Mouse (Mus musculus): ENCODE measurements around the gene Stk25. TPM values are rescaled to one million over a fixed set of nuclear protein-coding genes. Genes with fewer than 3 reads are reported as not detected.

Gene Stk25
- total RNA-seq (2023): 100 to 1,000 TPM; 116 to 127 TPM

GRCm38 (mm10) chr1:93658559-93658958, at the start of gene Stk25:
Stk25 (minus strand) TSS chr1:93658659.

DNA sequence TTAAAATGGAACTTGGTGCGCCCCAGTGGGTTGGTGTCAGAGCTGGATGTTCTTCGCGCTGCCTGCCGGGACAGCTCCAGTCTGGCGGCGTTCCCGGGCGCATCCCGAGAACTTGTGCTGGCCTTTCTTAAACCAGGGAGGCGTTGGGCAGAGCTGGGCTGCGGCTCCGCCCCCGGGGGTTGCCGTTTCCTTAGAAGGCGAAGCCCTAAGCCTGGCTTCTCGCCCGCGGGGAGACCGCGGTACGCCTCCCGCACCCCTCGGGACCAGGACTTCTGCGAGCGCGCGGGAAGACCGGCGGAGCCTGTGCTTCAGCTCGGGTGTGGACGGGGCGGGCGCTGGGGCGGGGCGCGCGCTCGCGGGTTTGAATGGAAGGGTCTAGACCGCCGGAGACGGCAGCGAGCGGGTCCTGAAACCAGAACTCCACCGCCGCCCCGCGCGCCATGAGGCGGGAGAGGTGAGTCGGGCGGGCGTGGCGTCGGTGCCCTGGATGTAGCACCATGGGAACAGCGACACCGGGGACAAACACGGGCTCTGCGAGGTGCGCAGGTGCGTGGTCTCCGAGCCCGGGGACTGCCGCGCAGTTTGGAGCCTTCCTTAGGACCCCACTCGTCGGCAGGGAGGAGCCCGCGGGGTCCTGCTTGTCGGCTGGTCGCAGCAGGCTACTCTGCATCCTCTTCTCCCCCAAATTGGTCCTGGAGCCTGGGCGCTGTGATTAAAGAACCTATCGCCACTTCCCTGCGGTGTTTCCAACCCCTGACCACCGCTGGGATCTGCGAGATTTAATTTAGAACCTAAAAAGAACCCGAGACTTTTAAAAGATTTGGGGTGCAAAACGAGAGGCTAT, 27.2 kb upstream of the Stk25 start, which contains the start of gene Bok:
Gene Bok (plus strand): TSS at position 260 of the 844 bp plus-strand sequence.

Other genes with a start within 250 kb of the Stk25 start
- gene Hdlbp, start 179.8 kb downstream of the Stk25 start, total RNA-seq (2023): 100 to 1,000 TPM; 122 to 126 TPM
- 1 to 10 TPM; 5.8 to 6.9 TPM for gene Farp2, start 146.6 kb downstream of the Stk25 start, total RNA-seq (2023)
- not detected for gene Bok, start 27.0 kb upstream of the Stk25 start, total RNA-seq (2023)
- 10 to 100 TPM; 90.3 to 91.4 TPM for gene Atg4b, start 92.8 kb upstream of the Stk25 start, total RNA-seq (2023)
- gene Thap4, start 96.2 kb upstream of the Stk25 start, total RNA-seq (2023): 10 to 100 TPM; 22.0 to 24.1 TPM
- 10 to 100 TPM; 79.2 to 82.2 TPM for gene Dtymk, start 143.3 kb upstream of the Stk25 start, total RNA-seq (2023)
- gene Ing5, start 145.3 kb upstream of the Stk25 start, total RNA-seq (2023): 10 to 100 TPM; 31.4 to 37.4 TPM
- 10 to 100 TPM; 35.9 to 39.5 TPM for gene D2hgdh, start 166.2 kb upstream of the Stk25 start, total RNA-seq (2023)
- gene Gal3st2, start 202.6 kb upstream of the Stk25 start, total RNA-seq (2023): 1 to 10 TPM in 1 of 2 experiments, under 1 TPM in 1; 0.87 to 3.2 TPM